In the genomic region with DNA sequence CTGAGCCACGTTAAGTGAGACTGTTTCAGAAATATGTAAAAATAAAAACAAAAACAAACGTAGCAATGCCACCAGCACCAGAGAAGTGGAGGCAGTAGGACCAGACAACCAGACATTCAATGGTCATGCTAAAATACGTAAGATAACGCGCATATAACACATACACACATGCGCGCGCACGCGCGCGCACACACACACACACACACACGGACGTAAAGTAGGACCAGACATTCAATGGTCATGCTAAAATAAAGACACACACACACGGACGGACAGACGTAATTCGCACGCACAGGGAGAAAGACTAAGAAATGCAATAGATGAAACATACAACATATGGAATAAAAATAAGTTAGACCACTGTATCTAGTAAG, we compare ENCODE assay signal across 8 mouse cellular contexts. TPM values are rescaled to one million over a fixed set of nuclear protein-coding genes. Genes with fewer than 3 reads are reported as not detected.
DNase-seq lines count a peak whose midpoint lies in the region; ATAC-seq and TF ChIP-seq lines count a peak whose summit lies in the region.

No protein-coding gene starts in this region.

- H3K36me3 ChIP-seq in C2C12 (ENCODE audit: control insufficient read depth, insufficient read depth) = peaks cover 35% of the 10 kb centered on the region
- peaks cover 17% of the 10 kb centered on the region for H3K36me3 ChIP-seq in heart, embryonic 12.5 days
- peaks cover 14% of the 10 kb centered on the region; the same call in 1 of the 2 replicates for H3K36me3 ChIP-seq in kidney, embryonic 16.5 days (ENCODE audit: insufficient read depth, low read length)
- H3K36me3 ChIP-seq in lung, embryonic 16.5 days (ENCODE audit: control insufficient read depth, insufficient read depth, low read length) = peaks cover 7% of the 10 kb centered on the region
- no peaks in the 10 kb centered on the region for H3K36me3 ChIP-seq in neural tube, embryonic 15.5 days

- no peaks in the 10 kb centered on the region for H3K27me3 ChIP-seq in C2C12 (ENCODE audit: control insufficient read depth, insufficient read depth, insufficient read length)
- no peaks in the 10 kb centered on the region for H3K27me3 ChIP-seq in heart, embryonic 12.5 days (replicated peaks)
- no peaks in the 10 kb centered on the region for H3K27me3 ChIP-seq in kidney, embryonic 16.5 days (ENCODE audit: insufficient read depth, low read length)
- H3K27me3 ChIP-seq in lung, embryonic 16.5 days (ENCODE audit: control insufficient read depth, insufficient read depth, low read depth, low read length) = no peaks in the 10 kb centered on the region
- no peaks in the 10 kb centered on the region for H3K27me3 ChIP-seq in neural tube, embryonic 15.5 days (replicated peaks)

- H3K4me2 ChIP-seq in heart, embryonic 12.5 days = peak overlapping the region; percentile 70
- H3K4me2 ChIP-seq in kidney, embryonic 16.5 days (replicated peaks; ENCODE audit: low read depth, low read length) = peak overlapping the region; percentile 71
- peak overlapping the region; percentile 69 for H3K4me2 ChIP-seq in lung, embryonic 16.5 days (ENCODE audit: low read depth, low read length)
- H3K4me2 ChIP-seq in neural tube, embryonic 15.5 days = peak overlapping the region; percentile 60

- H3K27ac ChIP-seq in heart, embryonic 12.5 days (ENCODE audit: poor library complexity, severe bottlenecking) = peak overlapping the region; percentile 87
- peak overlapping the region; percentile 98 for H3K27ac ChIP-seq in kidney, embryonic 16.5 days (ENCODE audit: low read length)
- peak overlapping the region; percentile 98 for H3K27ac ChIP-seq in lung, embryonic 16.5 days (ENCODE audit: low read length)
- peak overlapping the region; percentile 89 for H3K27ac ChIP-seq in neural tube, embryonic 15.5 days (replicated peaks)

- peak; percentile 49 for DNase-seq in ZHBTc4 (ENCODE audit: low read depth, low spot score)
- DNase-seq in embryo, embryonic 11 days = peak; percentile 44
- DNase-seq in yolk sac, embryonic 10.5 days (ENCODE audit: low spot score) = peak; percentile 28

- no peak for TF ChIP-seq CTCF in C2C12 (IDR thresholded peaks at IDR 0.05; ENCODE audit: control insufficient read depth, insufficient read depth, insufficient read length)

- H3K9ac ChIP-seq in heart, embryonic 12.5 days = peak overlapping the region; percentile 69
- H3K9ac ChIP-seq in kidney, embryonic 16.5 days (replicated peaks; ENCODE audit: low read length) = peak overlapping the region; percentile 61
- peak overlapping the region; percentile 70 for H3K9ac ChIP-seq in lung, embryonic 16.5 days (ENCODE audit: low read length)
- peak overlapping the region; percentile 44 for H3K9ac ChIP-seq in neural tube, embryonic 15.5 days (replicated peaks)

- H3K4me3 ChIP-seq in C2C12 (ENCODE audit: insufficient read depth, poor library complexity, severe bottlenecking) = peak overlapping the region; percentile 46
- peak overlapping the region; percentile 53 for H3K4me3 ChIP-seq in heart, embryonic 12.5 days
- peak overlapping the region; percentile 55 for H3K4me3 ChIP-seq in kidney, embryonic 16.5 days (ENCODE audit: low read length)
- H3K4me3 ChIP-seq in lung, embryonic 16.5 days (ENCODE audit: low read length) = peak overlapping the region; percentile 55
- peak overlapping the region; percentile 44 for H3K4me3 ChIP-seq in neural tube, embryonic 15.5 days (replicated peaks)

- peaks cover 51% of the 10 kb centered on the region for H3K79me3 ChIP-seq in C2C12 (ENCODE audit: low read depth)

- WGBS in heart, embryonic 12.5 days = 32% methylated on average over 19 of the region's 19 CpGs
- 32% methylated on average over 19 of the region's 19 CpGs for WGBS in kidney, embryonic 16.5 days
- WGBS in lung, embryonic 16.5 days = 13% methylated on average over 19 of the region's 19 CpGs
- 33% methylated on average over 19 of the region's 19 CpGs for WGBS in neural tube, embryonic 15.5 days

- 0 out of 2 replicates have a peak, but pooled peaks have one; percentile 19 for ATAC-seq in heart, embryonic 12.5 days (ENCODE audit: insufficient number of reproducible peaks, low FRiP score)
- peak; percentile 20; the same call in 1 of the 2 replicates for ATAC-seq in kidney, embryonic 16.5 days (ENCODE audit: low FRiP score, low TSS enrichment)
- peak; percentile 35 for ATAC-seq in lung, embryonic 16.5 days (ENCODE audit: low read depth)
- peak; percentile 19; the same call in 1 of the 2 replicates for ATAC-seq in neural tube, embryonic 15.5 days (ENCODE audit: low FRiP score)

- H3K9me3 ChIP-seq in heart, embryonic 12.5 days (replicated peaks) = no peaks in the 10 kb centered on the region
- no peaks in the 10 kb centered on the region for H3K9me3 ChIP-seq in kidney, embryonic 16.5 days (ENCODE audit: low read length)
- H3K9me3 ChIP-seq in lung, embryonic 16.5 days (ENCODE audit: control insufficient read depth, low read length) = no peaks in the 10 kb centered on the region
- no peaks in the 10 kb centered on the region for H3K9me3 ChIP-seq in neural tube, embryonic 15.5 days (replicated peaks)

- H3K4me1 ChIP-seq in heart, embryonic 12.5 days (replicated peaks) = no peaks in the 10 kb centered on the region
- 0 out of 2 replicates have a peak, but pooled peaks cover 4% of the 10 kb centered on the region for H3K4me1 ChIP-seq in kidney, embryonic 16.5 days (ENCODE audit: insufficient read depth, low read length)
- peaks cover 13% of the 10 kb centered on the region; the same call in 1 of the 2 replicates for H3K4me1 ChIP-seq in lung, embryonic 16.5 days (replicated peaks; ENCODE audit: control insufficient read depth, insufficient read depth, low read length)
- H3K4me1 ChIP-seq in neural tube, embryonic 15.5 days = peaks cover 9% of the 10 kb centered on the region

- H3K79me2 ChIP-seq in C2C12 (ENCODE audit: control insufficient read depth, insufficient read depth) = peaks cover 71% of the 10 kb centered on the region

- H3ac ChIP-seq in C2C12 (ENCODE audit: control insufficient read depth, insufficient read length, low read depth) = peak overlapping the region; percentile 76

TF ChIP-seq in C2C12, 6 proteins besides CTCF, POLR2A, EP300 and RAD21:
- TF ChIP-seq MAX (IDR thresholded peaks at IDR 0.05) (peak; percentile 34), CEBPB (IDR thresholded peaks at IDR 0.05; ENCODE audit: low read depth) (no peak), FOSL1 (IDR thresholded peaks at IDR 0.05; ENCODE audit: insufficient read depth, low read length, poor library complexity, severe bottlenecking) (no peak)

RNA-seq across cellular contexts. Expression of a gene that starts 14.2 kb away (rescaled TPM):
- polyA plus RNA-seq in C2C12 (2012; fragmentation: generic; extraction: Trizol) = not detected
- not detected in 2 replicates for polyA plus RNA-seq in heart, embryonic 12.5 days (2016; fragmentation: Nextera tagmentation; extraction: Ambion mirVana)
- polyA plus RNA-seq in kidney, embryonic 16.5 days (2015; fragmentation: Nextera tagmentation; extraction: Ambion mirVana) = not detected in 2 replicates
- polyA plus RNA-seq in lung, embryonic 16.5 days (2015; fragmentation: Nextera tagmentation; extraction: Ambion mirVana) = not detected in 2 replicates
- polyA plus RNA-seq in neural tube, embryonic 15.5 days (2015; fragmentation: Nextera tagmentation; extraction: Ambion mirVana) = not detected in 2 replicates

Comparison
In these comparisons a context has a peak if more than half of its experiments do, and no peak if none do; other contexts are left out.
1. Peak in every context shown above with its lines: DNase-seq, ATAC-seq, H3K4me3 ChIP-seq and H3K27ac ChIP-seq.